Mouse (Mus musculus) kidney, adult 18-20 months (tissue): Measurements from ENCODE around the gene Tbx15.

Source experiments
- DNase-seq: peaks from one replicate; pipeline ENCODE4 v3.0.0; 2021

The Tbx15 gene

DNA sequence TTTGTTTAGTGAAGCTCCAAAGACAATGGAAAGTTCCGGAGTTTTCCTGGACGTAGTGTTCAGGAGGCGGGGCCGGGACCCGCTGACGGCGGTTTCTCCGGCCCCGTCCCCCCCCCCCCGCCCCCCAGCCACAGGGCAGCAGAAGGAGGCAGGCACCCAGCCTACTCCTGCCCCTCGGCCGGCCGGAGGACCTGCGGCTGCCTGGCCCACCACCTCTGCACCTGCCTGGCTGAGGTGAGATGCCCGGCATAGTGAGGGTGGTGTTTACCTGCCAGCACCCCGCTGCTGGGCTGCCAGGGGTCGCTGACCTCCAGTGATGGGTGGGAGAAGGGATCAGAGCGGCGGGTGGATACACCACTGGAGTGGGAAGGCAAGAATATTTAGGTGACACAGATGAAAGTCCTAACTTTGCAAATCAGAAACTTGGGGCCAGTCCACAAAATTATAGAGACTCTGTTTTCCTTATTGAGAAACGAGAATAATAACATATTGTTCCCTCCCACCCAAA, at the start of gene Tbx15:
Tbx15 (plus strand) TSS at position 169 of the 508 bp plus-strand sequence.
- DNase-seq, result no peak

DNA sequence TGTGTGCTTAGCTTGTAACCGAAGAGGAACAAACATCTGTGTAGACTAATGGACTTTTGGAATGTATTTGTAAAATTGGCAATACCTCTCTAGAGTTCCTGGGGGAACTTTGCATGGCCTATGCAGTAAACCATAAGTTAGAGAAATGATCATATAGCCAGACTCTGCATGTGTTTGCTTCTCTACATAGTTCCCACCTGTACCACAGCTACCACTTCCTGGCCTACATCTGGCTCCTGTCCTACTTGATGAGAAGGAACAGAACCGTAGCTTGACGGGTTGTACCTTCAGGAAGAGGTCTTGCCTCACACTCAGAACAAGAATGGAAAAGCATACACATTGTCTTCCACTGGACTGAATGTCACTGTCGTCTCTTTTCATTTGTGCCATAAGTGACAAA, 46.6 kb upstream of the Tbx15 start:
- no peak for DNase-seq

DNA sequence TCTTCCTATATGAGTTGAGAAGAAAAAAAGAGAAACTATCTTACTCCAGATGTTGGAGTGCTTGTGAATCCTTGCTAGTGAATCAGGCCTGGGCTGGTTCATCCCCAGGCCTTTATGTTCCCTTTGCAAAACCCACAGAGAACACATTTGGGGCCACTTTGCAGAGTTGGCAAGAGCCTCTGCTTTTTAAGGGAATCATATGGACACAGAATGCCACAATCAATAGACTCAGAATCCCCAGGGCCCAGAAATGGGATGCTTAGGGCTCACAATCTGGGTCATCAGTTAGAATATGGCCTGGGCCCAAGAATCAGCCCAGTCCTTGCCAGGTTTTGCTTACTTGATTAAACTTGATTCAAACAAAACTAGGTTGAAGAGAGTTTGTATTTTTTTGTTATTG, 36.9 kb upstream of the Tbx15 start:
- DNase-seq, result no peak

DNA sequence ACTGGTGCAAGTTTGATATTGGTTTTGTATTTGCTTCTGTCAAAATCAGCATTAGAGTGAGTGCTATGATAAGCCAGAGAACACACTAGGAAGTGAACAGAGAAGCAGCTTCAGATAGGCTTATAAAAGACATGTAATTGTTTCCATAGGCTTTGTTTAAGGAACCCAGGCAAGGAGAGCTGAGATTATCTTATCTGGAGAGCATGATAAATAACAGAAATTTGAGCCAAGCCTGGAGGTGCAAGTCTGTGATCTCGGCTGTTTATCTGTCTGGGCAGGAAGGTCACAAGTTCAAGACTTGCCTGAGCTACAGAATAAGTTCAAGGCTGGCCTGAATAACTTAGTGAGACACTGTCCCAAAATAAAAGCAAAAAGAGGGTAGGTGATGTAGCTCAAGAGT, 31.8 kb upstream of the Tbx15 start:
- no peak for DNase-seq

DNA sequence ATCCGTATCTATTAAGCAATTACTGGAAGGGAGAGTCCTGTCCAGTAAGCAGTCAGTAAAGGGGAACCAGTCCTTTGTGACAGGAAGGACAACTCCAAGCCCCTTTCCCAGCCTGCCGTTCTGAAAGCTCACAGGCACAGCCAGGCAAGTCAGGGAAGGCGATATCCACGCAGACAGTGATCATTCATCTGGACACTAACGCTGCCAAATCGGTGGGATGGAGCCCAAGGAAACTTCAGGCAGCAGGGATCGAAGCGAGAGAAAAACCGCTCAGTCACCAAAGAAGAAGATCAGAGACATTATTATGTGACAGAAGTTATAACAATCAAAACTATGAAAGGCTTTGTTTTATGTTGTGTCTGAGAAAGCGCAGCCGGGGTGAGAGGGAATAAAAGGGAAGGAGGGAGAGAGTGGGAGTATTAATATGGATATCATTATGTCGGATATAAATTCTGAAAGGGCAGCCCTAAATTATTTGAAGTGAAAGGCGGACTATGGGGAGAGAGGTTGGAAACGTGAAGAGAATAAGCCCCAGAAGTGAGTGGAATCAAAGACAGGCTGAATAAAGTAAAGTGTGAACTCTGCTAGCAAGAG, 29.0 kb upstream of the Tbx15 start:
- DNase-seq, result no peak

DNA sequence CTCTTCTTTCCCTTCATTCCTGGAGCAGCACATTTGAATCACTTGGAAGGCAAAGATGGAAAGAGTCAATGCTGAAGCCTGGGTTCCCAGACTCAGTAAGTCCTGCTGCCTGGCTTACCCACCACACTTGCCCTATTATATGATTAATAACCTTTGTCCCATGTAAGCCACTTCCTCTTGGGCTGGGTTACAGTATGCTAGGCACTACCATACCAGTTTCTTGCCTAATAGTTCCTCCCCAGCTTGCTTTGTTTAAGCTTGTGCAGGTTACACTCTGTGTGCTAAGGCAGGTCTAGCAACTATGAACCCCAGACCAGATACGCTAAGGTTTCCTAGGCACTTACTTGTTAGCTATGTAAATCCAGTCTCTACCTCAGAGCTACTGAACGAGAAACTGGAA, 12.4 kb upstream of the Tbx15 start:
- no peak for DNase-seq

DNA sequence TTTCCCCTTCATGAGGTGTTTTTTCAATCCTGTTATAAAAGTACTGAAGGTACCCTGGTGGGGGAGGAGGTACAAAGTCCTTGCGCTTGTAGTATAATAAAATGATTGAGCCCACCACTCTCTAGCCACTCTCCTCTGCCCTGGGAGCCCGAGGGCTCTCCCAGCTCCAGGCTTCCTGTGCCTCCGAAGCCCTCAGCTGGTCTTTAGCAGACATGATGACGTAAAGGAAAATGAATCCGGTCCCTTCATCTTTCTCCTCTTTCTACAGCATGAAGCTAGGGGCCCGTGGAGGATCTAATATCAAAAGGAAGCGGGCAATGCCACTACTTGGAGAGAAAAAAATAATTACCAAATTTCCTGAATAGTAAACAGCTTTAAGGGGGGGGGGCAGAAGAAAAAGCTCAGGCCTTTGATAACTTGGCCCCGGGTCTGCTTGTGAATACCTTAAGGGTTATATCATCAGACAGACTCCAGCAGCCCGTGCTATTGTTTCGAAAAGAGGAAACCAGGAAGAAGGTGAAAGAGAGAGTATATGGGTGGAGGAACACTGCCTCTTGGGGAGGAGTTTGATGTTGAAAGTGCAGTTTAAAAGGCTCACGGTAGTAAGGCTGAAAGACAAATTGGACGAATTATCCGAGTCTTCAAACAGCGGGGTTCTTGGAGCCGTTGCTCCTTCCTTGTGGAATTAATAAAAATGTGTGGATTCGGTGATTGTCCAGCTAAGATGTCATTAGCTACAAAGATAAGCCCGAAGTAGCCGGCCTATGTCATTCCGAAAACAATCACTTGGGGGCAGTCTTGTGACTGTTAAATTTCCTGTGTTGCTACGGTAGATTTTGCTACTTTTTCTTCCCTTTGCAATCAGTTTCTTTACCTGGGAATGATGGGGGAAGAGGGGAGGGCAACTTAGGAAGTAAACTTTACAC, 6.5 kb upstream of the Tbx15 start:
- DNase-seq, result peak; percentile 67

DNA sequence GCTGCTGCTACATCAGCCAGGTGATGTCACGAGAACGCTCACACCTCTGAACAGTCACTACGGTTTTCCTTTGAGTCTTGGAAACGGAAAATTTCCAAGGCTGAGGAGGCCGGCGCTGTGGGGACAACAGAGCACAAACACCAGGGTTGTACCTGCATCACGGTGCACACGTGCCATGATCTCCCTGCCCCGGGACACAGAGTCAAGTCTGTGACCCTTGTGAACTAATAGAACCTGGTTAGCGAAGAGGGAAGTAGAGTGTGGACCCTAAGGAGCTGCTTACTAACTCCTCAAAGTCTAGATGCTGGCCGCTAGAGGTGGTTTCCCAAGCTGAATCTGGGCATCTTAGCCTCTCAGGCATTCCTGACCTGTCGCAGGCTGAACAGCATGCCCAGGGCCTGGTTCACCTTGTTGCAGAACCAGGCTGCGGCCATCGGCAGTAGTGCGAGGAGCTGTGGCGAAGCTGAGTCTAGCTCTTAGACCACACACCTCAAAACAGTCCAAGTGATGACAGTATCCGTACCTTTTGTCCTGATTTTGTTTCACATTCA, 5.8 kb upstream of the Tbx15 start:
- DNase-seq, result no peak

DNA sequence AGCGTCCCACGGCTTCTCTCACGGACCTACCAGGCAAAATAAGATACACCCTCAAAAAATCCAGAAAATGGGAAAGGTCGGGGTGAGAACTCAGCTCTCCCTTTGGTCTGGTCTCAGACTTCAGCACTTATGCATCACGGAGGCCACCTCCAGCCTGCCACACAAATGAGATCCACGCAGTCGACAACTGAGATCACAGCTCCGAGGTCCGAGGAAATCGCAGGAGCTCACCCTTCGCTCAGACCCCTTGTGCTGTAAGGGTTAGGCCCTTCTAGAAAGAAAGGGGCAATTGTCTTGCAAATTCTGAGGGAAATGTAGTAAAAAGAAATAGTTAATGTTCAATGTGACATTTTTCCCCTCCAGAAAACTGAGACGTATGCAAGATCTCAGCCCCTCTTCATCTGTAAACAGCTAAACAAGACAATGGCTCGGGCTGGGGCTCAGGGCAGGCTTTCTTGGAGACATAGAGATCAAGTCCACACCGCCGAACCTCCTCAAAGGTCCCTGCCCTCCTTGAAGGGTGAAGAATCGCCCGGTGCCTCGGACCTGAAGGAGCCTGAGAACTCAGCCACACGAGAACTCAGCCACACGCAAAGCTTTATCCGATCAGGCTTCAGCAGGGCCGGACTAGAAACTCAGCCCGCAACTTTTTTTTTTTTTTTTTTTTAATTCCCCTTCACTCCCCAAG, 4.9 kb upstream of the Tbx15 start:
- DNase-seq, result no peak

DNA sequence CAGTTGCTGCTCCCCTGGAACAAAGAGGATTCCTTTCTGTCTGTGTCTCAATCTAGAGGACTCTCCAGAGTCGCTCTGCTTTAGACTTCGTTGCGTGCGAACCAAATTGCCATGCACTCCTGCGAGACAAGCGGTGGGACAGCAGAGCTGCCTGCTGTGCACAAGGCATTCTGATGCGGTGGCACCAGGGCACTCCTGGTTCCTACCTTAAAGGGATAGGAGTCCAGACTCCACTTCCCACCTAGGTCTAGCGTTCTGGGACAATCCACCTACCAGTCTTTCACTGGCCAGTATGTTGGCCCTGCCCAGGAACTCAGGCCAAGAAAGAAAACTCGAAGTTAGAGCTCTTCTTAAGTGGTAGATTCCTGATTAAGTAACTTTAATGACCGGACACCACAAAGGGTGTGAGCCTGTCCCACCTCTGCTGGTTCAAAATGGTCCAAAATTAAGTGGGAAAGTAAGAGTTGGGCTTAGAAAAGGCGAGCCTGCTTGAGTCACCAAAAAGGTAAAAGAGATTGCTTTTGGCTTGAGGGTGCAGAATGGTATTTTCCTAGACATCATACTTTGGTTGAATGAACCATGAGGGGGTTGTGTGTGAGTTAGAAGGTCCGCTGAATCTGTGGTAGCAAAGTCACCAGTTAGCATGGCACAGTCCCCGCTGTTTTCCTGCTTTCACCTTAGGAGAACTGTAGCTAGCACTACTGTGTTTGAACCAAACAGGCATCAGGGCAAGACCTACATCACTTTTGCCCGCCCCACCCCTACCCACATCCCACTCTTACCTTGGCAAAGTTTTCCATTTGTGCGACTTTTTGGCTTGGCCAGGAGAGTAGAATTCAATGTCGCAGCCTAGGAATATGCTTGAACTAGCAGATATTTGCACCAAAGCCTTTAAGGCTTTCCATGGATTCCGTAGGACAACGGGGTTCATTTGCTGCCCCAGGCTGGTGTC, 4.1 kb upstream of the Tbx15 start:
- DNase-seq, result no peak

DNA sequence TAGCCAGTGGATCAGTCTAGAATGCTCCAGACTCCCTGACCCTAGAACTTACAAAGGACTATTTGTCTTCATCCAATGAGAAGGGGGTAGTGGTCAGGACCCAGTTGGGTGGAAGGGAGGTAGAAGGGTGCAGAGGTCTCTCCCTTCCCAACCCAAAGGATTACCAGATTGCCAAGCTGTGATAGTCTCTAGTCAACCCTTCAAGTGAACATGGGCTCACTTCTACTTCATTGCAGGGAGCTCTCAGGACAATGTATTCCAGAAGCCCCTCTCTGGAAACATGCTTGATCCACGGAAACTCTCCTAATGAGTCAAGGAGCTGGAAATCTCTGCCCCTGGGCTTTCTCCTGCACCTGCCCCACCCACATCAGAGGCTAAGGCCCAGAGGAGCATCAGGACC, 1.5 kb upstream of the Tbx15 start:
- no peak for DNase-seq

DNA sequence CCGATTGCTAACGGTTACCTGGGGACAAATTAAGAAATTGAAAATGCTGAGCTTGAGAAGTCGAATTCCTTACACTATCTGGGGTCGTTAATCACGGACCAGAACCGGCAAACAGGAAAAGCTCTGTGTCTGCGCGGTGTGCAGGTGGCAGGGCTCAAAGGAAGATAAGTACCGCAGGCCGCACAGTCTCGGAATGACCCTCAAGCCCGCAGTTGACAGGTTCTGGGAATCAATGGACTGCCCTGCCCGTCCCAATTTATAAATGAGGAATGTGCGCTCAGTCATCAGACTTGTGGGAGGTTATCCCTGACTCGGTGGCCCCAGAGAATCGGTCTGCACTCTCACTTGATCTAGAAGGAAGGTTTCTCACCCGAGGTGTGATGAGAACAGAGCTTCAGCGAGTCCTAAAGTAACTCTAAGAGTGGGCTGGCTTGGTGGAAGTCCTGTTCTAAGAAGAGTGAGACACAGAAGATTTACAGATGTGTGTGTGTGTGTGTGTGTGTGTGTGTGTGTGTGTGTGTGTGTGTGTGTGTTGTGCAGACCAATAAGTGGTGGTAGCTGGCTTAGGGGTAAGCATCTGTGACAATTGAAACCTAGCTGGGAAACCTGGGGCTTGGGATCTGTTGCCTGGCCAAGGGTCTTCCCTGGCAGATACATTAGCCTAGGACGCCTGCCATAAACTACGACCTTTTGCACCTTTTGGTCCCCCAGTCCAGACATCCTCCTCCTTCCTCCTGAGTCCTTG, 708 bp upstream of the Tbx15 start:
- DNase-seq, result no peak

DNA sequence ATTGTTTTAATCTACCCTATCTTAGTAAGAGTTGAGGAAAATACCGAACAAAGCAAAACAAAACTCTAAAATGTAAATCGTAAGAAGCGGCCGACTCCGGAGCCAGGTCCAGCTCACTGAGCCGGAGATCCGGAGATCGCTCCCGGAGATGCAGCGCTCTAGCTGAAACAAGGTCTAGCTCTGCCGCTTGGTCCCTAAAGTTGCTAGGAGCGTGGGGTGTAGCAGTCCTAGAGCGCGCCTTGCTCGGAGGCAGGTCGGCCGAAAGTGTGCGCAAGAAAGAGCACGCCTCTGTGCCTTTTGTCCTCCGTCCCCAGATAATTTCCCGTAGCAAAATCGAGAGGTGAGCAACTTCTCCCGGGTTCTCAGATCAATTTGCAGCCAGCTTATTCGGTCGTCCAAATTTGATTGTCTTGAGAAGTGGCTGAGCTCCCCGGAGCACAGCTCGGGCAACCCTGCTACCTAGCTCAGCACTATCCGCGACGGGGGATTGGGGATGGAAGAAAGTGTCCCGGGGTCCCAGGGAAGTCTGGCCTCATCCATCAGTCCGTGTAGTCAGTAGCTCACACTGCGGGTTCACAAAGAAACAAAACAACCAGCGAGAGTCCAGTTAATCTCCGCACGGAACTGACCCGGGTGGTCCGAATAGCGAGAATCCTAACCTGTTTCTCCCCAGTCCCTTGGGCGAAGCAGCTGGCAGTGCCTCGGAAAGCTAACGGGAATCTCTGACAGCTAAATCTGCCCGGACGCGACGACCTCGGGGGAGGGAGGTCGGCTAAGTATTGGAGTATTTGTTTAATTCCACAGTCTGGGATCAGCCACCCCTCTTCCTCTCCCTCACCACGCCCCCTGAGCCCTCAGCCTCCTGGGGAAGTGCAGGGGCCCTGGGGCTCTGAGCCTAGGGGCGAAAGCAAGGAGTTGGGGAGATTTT, 894 bp downstream of the Tbx15 start:
- DNase-seq, result peak; percentile 28

DNA sequence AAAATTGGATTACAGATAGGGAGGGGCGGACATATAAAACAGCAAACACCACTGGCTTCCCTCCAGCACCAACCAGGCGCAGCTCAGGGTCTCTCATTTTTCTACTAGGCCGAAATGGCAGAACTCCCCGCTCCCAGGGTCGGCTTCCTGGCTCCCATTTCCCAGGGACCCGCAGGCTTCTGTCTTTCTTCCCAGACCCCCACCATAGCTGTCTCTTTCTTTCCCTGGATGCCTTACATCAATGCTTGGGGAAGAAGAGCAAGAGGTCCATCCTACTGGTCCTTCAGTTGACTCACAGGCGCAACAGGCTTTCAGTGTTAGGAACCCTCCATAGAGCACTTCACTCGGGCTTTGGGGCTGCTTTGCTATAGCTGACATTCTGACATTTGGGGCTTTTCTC, 2.3 kb downstream of the Tbx15 start:
- no peak for DNase-seq

DNA sequence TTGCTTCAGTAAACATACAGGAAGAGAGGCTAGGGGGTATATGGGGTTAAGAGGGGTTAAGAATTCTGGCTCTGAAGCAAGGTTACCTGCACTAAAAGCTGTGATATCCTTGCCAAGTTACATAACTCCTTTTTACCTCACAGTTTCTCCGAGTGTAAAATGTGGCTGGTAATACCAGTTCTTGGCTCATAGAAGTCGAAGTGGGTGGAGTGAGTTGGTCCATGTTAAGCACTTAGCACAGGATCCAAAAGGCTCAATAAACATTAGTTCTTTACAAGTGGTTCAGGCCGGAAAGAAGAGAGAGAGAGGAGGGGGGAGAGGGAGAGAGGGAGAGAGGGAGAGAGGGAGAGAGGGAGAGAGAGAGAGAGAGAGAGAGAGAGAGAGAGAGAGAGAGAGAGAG, 5.2 kb downstream of the Tbx15 start:
- DNase-seq, result no peak

DNA sequence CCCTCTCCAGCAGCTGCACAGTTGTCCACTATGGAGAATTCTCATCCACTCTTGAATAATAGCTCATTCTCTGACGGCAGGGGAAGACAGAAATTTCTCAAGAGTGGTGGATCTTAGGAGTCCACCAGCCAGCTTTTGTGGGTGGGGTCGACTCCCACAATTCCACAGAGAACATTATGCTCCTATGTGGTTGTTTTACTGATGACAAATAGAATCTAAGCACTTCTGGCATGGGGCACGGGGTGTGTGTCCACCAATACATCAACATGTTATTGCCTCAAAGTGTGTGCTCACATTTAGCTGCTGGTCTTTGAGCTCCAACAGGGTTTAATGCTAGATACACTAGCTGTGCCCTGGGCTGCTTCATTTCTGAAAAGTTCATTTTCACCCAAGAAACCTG, 6.4 kb downstream of the Tbx15 start:
- DNase-seq, result no peak

DNA sequence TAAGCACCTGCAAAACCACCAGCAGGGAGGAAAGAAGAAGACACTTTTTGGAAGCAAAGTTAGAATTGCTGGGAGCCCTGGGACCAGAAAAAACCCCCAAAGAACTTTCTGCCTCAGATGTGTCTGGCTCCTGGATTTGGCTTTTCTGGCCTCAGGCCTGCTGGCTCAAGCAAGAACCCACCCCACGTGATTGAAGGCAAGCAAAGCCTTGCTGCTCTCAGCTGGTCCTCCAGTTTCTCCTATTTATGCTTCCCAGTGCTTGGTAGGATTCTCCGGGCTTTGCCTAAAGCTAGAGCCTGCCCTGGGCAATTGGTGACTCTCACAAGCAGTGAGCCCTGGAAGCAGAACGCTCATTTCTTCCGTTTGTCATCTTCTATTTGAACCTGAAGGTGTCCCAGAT, 7.4 kb downstream of the Tbx15 start:
- no peak for DNase-seq

DNA sequence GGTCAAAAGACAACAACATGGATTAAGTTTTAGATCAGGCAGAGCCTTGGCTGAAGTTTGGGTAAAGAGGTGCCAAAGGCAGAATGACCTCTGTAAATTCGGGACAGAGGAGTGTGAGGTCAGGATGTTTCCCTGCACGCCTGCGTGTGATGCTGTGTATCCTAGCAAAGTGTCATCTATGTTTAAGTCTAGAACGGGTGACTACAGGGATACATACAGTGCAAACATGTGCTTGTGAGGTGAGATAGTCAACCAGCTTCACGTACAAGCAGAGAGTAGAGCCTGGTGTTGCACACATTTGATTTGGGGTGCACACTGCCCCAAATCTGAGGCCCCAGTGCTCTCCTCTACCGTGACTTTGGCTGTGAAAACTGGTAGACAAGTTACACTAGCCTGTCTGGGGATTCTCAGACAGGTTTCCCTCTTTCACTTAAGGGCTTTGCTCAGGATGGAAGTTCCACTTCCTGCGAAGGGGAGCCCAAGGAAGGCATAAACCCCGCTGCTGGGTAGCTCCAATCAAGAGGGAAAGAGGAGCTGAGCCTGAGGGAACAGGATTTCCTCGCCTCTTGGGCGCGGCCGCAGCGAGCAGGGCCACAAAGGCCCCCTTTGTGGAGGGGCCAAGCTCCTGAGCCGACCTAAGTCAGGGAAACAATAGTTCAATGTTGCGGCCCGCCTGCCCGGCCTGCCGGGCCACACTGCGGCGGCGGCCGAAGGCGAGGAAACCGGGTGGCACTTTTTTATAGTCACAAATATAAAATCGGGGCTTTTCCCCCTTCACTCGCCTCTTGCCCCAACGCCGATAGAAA, 8.0 kb downstream of the Tbx15 start:
- DNase-seq, result no peak

DNA sequence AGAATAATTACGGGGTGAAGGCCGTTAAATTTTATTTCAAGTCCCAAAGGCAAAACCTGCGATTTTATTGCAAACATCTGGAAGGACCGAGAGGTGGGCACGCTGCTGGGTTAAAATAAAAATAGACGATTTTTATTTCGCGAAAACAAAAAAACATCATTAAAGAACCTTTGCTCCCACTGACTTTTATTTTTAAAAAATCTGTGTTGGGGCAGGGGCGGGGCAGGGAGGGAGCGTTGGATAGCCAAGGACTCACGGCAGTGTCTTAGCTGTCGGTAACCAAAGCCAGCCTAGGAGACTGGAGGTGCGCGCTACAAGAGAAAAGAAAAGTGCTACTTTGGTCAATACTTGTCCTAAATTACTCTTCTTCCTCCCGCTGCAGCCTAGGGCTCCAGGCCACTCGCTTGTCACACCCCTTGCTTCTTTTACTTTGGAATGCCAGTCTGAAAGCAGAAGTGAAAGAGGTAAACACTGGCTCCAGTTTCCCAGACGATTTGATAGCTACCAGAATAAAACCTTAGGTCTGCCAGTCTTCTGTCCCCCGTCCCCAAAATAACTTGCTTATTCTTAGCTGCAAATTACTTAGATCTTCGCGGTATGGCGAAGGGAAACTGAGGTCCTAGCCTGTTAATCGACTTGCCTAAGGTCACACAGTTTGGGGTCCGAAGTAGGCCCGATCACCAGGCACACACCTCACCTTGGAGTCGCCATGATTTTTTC, 8.8 kb downstream of the Tbx15 start:
- no peak for DNase-seq
